Mouse (Mus musculus): ENCODE data around the gene Cntnap2. TPM values are rescaled to one million over a fixed set of nuclear protein-coding genes. Genes with fewer than 3 reads are reported as not detected.

Cntnap2 gene
- polyA plus RNA-seq, 2 experiments from 2014 or later: 0.07 TPM; not detected in 1

GRCm38 (mm10) chr6:47314507-47315334 lies 2255.6 kb downstream of the Cntnap2 start:
- no peak for ATAC-seq

DNA sequence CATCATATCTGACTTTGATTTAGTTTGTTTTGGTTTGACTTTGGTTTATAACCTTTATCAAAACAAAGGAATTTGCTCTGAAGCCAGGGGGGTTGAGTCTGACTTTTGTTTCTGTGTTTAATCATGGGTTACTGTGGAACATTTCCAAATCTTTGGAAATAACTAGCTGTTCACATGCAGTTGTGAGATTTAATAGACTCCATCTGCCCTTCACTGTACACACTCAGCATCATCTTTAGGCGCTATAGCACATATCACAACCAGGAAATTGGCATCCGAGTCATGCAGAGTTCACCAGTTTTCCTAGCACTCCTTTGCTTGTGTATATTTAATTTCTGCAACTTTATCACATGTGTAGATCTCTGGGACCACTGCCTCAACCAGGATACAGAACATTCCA lies 2256.3 kb downstream of the Cntnap2 start:
- ATAC-seq: no peak

GRCm38 (mm10) chr6:47317253-47317652 lies 2258.1 kb downstream of the Cntnap2 start:
- ATAC-seq: no peak

DNA sequence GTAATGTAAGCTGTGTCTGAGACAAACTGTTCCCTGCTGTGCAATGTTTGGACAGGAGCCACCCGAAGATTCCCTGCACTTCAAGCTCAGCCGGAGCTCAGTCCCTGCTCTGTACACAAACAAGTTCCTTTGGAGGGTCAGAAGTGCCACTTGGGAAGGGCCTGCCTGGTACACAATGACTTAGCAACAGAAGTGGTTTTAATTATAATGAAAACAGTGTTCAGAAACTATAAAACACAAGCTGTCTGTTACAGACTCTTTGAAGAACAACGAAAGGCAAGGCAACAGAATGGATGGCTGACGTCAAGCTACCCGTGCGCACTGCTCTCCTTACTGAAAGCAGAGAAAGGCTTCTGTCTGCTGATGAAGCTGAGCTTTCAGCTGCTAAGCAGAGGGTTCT lies 2259.5 kb downstream of the Cntnap2 start:
- ATAC-seq: no peak

- ATAC-seq: no peak
Observed at GRCm38 (mm10) chr6:47319309-47319983, 2260.3 kb downstream of the Cntnap2 start.

DNA sequence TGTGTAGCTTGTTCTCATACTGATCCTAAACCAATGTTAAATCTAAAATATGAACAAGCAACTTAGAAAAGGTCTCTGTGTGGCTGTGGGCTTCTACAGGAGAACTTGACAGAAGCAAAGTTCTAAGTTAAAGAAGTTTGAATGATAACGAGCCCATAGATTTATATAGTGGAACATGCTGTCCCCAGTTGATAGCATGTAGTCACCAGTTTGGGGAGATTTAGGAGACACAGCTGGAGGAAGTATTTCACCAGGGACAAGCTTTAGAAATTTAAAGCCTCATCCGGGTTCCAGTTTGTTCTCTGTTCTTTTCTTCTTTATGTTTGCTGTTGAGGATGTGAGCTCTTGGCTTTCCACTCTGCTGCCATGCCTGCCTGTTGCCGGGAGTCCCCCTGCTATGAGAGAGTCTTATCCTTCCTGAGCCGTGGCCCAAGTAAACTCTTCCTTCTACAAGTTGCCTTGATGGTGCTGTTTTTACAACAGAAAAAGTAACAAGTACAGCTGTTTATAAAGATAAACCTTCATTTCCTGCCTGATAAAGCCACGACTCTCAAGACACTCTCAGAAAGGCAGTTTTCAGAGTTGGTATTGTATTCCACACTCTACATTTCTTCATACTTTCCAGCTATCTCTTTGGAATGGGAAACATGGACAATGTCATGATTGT lies 2264.1 kb downstream of the Cntnap2 start:
- ATAC-seq: no peak

- ATAC-seq: no peak
Observed at GRCm38 (mm10) chr6:47323886-47324285, 2264.7 kb downstream of the Cntnap2 start.

DNA sequence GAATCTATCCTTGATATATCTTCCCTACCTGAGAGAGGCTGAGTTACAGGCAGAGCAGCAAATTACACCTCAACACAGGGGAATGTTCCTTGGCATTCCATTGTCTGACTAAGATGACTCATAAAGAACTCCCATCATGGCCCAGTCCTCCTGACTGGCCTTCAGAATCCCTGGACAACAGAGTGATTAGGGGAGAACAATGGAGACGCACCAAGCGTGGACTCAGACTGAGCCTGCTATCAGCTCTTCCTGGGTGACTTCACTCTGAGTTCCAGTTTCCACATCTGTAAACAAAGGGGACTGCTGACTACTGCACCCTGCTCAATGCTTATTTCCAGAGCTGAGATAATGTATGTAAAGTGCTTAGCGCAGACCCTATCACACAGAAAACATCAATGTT lies 2269.1 kb downstream of the Cntnap2 start:
- no peak for ATAC-seq

GRCm38 (mm10) chr6:47329212-47329611 lies 2270.1 kb downstream of the Cntnap2 start:
- ATAC-seq: no peak

GRCm38 (mm10) chr6:47333016-47333415 lies 2273.9 kb downstream of the Cntnap2 start:
- no peak for ATAC-seq

- ATAC-seq: no peak
Observed at GRCm38 (mm10) chr6:47334377-47334776, 2275.2 kb downstream of the Cntnap2 start.

DNA sequence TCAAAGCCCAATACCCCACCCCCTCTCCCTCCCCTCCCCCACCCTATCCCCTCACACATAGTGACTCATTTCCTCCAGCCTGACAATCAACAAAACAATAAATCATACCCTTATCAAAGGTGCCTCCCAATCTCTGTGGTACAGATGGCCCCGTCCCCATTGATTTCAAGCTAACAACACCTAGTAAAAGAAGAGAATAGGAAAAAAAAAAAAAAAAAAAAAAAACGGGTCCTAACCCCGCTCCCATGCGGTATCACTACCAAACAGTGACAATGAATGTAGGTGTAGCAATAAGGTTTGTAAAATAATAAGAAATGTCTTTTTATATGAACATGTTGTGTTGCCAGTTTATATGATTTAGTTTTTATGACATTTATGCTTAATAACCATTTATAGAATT lies 2278.1 kb downstream of the Cntnap2 start:
- no peak for ATAC-seq

DNA sequence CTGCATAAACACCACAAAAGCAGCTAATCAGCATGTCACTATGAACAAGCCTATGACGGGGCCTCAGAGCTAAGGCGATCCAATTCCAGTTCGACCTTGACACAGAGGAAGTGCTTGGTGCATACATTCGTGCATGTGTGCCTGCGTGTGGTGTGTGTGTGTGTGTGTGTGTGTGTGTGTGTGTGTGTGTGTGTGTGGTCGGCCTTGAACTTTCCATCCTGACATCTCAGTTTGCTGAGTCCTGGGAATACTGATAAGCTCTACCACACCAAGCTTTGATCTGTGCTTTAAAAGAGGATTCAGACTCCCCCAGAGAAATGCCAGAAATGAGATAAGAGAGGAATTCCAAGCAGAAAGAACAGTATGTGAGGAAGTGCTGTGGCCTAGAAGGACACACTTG lies 2279.0 kb downstream of the Cntnap2 start:
- no peak for ATAC-seq

DNA sequence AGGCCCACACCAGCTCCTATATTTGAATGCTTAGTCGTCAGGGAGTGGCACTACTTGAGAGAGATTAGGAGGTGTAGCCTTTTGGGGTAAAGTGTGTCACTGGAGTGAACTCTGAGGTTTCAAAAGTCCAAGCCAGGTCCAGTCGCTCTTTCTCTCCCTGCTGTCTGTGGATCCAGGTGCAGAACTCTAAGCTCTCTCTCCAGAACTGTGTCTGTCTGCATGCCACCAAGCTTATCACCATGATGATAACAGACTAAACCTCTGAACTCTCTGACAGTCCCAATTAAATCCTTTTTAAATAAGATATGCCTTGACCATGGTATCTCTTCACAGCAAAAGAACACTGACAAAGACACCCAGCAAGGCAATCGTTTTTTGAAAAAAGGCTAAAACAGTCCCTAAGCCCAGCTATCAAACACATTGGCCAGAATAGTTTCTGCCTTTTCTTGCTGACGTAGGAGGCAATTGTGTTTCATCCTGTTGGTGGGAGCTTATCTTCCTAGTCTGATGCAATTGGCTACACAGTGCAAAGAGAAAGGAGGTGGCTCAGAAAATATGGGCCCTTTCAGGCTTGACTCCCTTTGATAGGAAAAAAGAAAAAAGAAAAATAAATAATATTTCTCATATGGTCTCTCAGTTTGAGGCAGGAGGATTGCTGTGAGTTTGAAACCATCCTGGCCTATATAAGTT lies 2281.8 kb downstream of the Cntnap2 start:
- no peak for ATAC-seq

DNA sequence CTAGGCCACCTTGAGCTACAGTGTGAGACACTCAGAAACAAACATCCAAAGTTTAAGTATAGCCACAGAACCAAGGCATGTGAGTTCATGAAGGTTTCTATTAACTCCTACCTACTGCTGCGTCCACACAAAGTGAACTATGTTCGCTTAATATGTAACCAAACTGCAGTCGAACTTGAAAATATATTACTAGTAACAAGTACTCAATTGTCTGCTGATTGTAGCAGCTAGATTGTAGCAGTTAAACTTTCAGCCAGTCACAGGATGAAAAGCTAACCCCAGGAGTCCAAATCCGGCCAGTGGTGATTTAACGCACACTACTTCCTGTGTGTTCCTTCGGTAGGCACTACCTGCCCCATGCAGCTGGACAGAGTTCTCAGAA lies 2282.3 kb downstream of the Cntnap2 start:
- ATAC-seq: no peak

DNA sequence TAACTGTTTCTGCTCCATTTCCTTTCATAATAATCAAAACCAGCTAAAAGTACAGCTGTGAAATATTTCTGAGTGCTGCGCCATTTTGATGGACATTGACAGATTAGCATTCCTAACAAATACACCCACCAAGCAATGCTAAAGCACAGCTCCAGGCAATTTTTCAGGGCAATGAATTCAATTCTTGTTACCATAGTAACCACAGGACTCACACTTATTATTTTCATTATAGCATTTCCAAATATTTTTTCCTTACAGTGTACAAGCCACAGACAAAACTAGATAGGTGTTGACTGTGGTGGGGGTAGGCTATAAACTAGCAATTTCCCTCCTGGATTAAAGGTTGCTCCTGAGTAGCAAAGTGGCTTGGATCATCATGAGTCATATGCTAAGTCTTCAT lies 2284.1 kb downstream of the Cntnap2 start:
- ATAC-seq: no peak

GRCm38 (mm10) chr6:47344696-47345095 lies 2285.5 kb downstream of the Cntnap2 start:
- ATAC-seq: no peak

DNA sequence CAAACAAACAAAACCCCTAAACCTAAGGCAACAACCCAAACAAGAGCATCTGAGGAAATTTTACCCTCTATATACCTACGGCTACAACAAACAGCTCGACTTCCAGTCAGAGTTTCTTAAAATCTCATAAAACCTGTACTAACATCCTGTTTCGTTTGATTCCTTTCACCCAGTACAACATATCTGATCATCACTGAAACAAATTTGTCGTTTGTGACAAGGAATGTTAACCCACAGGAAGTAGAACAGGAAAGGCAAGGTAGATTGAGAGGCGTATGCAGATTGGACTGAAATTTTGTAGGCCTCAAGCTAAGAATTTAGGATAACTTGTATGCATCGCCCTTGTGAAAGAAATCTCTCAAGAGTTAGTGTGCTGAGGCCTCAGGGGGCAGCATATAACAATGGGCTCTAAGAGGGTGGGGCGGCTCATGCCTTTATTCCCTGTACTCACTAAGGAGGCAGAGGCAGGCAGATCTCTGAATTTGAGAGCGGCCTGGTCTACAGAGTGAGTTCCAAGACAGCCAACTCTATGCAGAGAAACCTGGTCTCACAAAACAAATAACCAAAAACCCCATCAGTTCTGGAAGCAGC lies 2291.0 kb downstream of the Cntnap2 start:
- ATAC-seq: peak; percentile 63
